Mouse (Mus musculus): Measurements from ENCODE around the gene Cmbl.

Gene Cmbl

DNA sequence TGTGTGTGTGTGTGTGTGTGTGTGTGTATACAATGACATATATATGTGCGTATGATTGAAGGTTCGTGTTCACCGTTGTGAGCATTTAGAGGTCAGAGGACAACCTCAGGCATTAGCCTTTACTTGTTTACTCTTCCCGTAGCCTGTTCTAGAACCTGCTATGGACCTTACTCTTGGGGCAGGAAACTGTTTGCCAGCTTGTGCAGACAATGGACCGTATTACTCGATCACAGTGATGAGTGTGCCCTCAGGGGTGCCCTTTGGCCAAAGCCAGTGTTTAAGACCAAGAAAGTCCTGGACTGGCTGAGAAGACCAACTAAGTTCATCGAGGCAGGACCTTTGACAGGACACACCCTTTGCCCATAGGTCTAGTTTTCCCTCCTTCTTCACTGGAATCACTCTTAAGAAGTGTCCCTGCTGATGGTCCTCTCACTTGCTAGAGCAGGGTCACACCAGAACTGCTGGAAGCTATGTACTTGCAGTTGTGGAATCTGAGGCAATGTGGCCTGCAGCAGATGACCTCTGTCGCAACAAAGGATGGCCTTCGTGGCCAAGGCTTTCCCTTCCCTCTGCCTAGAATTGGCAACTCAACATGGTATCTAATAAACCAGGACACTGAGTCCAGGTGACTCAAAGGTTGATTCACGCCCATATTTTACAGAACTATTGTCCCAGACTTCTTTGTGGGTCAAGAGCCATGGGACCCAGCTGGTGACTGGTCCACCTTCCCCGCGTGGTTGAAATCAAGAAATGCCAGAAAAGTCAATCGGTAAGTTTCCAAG is 18.3 kb downstream of the Cmbl start:
- no peak for DNase-seq

DNA sequence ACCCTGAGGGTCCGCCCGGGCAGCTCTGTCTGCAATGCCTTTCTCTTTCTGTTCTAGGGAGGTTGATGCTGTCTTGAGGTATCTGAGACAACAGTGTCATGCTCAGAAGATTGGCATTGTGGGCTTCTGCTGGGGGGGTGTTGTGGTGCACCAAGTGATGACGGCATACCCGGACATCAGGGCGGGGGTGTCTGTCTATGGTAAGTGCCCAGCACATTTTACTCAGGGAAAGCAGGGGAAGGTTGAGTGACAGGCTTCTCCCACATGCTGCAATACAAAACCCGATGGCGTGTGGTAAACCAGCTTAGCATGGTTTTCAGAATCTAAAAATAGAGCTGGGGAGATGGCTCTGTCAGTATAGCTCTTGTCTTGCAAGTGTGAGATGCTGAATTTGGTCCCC is 20.0 kb downstream of the Cmbl start:
- peak; percentile 82 for DNase-seq

DNA sequence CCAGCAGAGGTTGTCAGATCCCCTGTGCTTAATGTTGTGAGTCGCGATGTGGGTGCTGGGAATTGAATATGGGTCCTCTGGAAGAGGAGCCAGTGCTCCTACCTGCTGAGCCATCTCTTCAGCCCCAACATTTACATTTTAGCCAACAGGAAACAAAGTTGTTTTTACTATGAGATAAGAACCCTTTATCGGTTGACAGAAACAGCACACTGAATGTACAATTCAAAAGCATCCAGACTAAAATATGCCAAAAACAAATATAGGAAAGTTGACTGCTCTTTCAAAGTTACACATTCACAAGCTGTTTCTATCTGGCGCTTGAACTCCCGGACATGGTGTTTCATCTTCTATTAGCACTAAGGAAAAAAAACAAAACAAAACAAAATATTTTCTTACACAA is 20.9 kb downstream of the Cmbl start:
- no peak for DNase-seq

DNA sequence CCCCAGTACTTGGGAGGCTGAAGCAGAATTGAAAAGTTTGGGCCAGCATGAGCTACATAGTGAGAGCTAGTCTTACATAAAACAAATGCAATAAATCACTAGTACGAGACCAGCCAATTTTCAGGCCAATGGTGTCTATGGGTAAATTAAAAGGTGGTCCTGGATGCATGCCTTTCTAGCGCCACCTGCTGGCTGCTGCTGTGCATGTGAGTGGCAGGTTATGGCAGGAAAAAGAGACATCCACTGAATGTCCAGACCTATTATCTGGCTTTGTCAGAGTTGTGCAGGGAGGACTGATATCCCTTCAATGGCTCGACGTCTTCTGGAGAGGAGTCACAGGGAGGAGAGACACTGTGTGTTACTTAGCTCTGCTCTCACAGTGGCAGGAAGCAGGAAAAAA is 21.3 kb downstream of the Cmbl start:
- peak; percentile 87 for DNase-seq

DNA sequence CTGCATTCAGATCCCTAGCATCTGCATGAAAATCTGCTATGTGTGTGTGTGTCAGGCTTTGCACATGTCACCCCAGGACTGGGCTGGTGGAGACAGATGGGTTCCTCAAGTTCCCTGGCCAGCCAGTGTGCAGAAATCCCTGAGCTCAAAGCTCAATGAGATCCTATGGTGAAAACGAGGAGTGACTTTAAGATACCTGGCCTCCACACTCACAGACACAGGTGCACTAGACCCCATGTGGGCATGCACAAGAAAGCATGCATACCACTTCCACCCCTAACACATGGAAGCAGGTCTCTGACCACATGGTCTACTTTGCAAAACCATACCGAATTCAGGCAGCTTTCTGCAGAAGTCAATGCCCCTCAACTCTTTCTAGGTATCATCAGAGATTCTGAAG is 22.6 kb downstream of the Cmbl start:
- no peak for DNase-seq

DNA sequence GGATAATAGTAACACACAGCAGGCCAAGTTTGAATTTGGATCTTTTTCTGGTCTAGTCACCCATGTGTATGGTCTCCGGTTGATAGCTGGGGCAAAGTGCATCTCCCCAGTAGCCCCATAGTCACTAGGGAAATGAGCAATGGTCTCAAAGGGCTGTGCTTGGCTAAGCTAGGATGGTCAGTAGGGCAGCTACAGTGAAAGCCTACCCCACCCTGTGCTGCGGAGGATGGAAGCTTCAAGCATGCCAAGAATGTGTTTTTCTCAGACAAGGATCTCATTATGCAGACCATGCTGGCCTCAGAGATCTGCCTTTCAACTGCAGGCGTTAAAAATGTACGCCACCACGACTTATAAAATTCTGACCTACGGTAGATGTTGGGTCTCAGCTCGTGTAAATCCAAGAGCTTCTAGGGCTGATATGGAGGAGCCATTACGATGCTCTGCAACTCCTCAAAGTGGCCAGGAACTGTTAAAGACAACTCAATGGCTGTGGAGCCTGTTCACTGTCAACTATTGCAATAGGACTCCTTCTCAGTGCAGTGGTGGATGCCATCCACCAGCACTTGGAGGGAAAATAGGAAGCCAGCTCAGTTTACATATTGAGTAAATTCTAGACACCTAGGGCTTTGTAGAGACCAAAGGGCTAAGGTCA is 23.9 kb downstream of the Cmbl start:
- DNase-seq: no peak

DNA sequence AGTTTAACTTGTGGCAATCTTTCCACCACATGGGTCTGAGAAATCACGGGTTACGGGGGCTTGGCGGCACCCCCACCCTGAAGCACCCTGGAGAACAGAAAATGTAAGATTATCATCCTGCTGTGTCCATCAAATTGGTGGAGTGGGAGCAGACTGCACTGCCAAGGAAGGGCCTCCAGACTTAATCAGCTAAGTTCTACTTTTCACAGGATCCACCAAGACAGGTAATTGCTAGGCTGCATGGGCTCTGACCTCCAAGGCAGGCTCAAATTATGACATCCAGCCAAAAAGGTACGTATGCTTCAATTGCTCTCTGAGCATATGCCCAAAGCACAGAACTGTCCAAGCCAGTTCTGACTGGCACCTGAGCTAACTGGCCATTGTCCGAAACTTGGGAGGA is 25.0 kb downstream of the Cmbl start:
- DNase-seq: no peak

DNA sequence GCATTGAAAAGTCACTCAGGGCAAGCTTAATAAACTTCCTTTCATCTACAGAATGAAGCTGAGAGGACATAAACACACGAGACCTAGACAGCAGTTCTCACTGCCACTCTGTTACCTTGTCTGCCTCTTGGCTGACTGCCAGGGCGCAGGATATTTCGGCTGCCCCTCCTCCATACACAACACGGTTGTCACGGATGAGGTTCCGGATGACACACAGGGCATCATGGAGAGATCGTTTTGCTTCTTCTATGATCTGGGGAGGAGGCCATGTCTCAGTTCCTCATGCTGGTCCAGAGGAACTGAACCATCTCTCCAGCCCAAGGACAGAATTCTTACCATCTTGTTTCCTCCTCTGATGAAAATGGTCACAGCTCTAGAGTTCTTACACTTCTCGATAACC is 27.3 kb downstream of the Cmbl start:
- DNase-seq: no peak

DNA sequence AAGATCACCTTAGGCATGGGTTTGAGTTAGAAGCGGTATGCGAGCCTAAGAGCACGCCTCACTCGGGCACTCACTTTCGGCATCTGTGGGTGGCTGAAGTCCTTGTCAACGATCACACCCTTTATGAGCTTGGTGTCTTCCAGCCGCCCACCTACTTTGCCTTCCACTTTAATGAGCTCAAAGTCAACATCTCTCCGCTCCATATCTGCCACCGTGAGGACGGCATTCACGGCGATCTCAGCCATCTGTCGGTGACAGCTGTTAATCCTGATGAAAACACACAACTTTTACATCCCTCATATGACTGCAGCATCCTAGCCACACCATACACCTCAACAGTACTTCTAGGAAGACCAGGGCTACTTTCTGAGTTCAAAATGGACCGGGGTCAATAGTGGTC is 29.1 kb downstream of the Cmbl start:
- DNase-seq: no peak

DNA sequence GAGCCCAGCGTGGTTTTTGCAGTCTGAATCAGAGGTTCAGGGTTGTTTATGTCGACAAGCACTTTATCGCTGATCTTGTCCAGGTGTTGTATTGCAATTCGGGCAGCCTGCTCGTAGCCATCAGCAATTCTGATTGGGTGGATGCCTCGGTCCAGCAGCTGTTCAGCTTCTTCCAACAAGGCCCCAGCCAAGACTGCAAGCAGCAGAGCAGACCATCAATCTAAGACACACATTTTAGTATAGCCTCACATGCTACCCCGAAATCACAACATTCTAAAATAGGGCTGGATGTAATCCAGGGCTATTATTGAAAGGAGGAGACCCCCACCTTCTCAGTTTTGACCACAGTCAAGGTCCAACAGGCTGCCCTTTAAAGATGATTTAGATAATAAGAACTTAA is 30.5 kb downstream of the Cmbl start:
- no peak for DNase-seq

DNA sequence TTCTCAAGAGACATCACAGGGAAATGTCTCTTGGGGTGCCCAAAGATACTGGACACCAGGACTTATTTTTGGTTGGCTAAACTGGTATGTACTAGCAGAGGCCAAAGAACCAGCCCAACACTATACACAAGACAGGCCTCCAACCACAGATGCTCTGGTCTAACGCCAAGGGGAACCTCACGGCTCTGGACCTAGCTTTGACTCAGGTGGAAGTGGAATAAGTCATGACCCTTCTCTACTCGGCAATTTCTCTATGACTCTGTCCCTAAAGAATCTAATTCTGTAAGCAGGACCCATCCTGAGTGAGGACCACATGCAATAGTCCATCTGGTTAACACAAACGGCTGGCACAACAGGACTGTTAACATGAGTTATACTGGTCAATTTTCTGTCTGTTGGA is 34.6 kb downstream of the Cmbl start:
- DNase-seq: no peak

DNA sequence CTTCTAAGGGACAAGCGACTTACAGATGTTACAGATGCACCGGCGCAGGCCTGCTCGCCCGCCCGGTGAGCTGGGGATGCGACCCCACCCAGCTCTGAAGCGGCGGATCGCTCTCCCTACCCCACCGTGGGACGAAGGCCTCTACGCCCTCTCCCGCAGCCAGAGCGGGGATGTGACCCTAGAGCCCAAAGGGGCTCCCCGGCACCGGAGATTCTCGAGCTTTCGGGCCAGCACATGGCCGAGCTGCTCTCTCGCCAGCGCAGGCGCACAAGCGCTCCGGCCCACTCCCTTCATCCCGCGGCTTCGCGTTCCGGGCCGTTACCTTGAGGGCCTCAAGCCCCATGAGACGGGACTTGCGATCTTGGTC is 36.1 kb downstream of the Cmbl start:
- DNase-seq: no peak

DNA sequence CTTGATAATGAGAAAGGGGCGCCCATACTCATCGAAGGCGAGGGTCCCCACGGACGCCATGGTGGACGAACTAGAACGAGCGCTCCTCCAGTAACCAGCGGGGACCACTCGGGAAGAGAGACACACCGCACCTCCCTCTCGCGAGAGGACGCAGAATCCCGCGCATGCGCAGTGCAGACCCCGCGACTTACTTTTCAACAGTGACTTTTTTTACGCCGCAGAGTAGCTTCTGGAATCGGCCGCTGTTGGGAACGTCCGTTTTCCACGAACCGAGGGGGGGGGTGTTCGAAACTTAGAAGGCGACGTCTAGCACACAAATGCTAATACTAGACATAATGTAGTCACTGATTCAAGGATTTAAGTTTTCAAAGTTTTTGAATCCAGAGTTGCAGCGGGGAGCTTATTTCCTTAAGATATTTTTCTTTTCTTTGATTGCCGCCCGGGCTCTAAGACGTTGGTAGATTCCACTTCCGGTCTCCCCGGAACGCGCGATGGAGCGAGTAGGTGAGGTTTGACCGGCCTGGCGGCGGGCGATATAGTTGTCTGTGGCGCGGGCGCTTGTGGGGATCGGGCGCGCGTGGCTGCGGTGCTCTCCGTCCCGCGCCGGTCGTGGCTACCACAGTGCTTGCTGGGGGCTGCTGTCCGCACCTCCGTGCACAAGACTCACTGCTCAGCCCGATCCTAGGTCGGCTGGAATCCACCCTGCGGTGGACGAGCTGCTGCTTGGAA is 36.6 kb downstream of the Cmbl start, which contains the start of the genes Cct5 and Fam173b:
Gene Cct5, minus strand, starts transcription at position 159 of the 729 bp plus-strand sequence.
Gene Fam173b, plus strand, starts transcription at position 207 of the 729 bp plus-strand sequence.
- peak; percentile 97 for DNase-seq

DNA sequence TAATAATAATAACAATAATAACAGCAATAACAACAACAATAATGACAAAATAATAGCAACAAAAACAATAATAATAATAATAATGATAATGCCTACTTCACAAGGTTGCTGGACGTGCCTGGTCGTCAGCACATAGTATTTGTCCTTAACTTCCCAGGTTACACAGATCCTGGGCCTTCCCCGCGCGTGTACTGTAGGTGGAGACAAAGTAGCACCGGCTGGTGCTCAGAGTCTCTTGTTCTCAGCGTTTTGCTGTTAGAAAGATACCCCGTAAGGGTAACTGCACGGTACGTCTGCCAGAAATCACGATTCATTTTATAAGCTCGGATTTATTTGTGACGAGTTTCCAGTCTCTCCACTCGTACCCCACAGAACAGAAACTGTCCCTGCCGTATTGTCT is 37.2 kb downstream of the Cmbl start:
- peak; percentile 73 for DNase-seq

DNA sequence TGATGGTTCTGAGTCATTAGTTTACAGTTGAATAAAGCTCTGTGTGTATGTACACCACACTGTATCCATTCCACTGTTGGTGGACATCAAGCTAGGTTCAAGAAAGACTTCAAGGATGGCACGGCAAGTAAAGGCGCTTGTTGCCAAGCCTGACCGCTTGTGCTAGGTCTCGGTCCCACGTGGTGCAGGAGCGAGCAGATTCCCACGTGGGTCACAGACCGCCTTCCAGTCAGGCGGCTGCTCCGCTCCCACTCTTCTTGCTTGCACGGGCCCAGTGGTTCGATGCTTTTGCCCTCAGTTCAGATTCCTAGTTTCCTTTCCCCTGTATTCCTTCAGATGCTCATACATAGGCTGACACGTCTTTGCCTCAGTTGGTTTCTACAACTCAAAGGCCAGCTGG is 37.9 kb downstream of the Cmbl start:
- DNase-seq: no peak

DNA sequence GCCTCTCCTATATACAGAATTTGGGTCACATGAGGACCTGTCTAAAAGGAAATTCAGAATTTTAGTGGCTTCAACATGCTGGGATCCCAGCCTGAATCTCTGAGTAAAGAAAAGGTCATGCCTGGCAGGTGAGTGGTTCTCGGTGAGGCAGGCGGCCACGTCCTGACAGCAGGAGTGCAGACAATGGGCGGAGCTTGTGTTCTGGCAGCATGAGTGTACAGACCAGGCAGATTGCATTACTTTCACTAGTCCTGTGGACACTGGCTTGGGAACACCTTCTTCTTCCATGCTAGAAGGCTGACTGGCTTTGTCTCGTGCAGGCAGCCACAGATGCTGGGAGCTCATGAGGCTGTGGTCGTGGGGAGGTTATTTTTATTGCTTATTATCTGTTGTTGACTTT is 41.6 kb downstream of the Cmbl start:
- no peak for DNase-seq

DNA sequence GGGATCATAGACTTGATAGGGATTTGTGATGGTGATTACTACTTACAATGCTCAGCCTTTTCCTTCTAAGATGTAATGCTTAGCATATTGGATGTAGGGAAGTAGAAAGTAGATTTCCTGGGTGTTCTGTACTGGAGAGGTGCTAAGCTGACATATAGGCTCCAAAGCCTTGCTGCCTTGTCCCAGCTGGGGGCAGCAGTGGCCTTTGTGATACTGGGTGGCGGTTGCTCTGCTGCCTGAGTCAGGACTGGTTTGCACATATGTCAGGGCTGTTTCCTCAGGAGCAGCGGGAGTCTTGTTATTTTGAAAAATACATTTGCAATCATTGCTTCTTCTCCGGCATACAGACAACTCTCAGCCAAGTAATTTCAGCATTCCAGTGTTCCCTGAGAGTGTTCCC is 45.8 kb downstream of the Cmbl start:
- DNase-seq: no peak

DNA sequence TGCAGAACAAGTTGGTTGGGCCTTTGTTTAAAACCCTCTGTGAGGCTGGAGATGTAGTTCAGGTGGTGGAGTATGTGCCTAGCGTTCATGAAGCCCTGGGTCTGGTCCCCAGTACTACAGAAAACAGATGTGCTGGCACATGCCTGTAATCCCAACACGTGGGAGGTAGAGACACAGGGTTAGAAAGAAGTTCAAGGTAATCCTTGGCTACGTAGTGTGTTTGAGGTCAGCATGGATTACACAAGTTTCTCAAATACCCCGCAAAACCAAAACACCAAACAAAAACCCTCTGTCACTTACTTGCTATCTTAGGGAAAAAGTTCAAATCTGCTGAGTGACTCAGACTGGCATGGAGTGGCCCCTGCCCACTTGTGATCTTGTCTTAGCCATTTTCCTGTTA is 46.8 kb downstream of the Cmbl start:
- no peak for DNase-seq

DNA sequence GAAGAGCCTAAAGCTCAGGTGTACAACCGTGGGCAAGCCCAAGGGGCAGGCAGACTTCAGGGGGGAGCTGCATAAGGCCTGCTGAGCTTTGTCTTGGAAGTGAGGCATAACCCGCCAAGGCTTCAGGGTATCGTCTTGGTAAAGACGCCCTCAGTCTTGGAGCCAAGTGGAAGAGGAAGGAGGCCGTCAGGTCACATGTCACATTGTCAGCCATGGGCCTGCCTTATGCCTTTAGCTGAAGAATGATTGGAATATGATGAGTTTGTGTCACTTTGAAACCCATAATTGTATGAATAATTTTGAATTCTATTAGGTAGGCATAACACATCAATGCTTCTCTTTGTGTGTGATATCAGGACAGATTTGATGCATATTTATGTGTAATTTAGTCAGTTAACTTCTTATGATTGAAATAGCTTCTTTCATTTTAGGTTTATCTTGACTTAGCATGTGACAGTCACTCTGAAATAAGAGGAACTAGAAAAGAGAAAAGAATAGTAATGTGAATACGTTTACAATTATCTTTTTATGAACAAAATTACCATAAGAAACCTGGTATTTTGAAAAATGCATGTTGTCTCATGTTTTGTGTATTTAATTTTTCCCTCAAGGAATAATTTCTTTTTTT is 48.8 kb downstream of the Cmbl start:
- DNase-seq: no peak

DNA sequence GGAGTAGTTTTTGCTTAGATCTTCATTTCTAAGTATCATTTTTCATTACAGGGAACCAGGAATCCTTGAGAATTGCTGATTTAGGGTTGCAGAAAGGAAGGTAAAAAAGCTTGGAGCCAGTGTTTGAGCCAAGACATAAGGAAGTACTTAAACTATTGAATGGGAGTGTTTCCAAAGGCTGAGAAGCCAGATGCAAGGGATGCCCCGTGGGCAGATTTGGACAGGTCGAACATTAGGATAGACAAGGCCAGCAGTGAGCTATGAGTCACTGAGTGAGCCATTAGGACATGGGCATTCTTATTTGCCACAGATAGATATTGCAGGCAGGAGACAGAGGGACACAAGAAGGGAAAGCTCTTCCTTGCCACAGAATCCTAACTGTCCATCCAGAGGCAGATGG is 49.5 kb downstream of the Cmbl start:
- DNase-seq: no peak

DNA sequence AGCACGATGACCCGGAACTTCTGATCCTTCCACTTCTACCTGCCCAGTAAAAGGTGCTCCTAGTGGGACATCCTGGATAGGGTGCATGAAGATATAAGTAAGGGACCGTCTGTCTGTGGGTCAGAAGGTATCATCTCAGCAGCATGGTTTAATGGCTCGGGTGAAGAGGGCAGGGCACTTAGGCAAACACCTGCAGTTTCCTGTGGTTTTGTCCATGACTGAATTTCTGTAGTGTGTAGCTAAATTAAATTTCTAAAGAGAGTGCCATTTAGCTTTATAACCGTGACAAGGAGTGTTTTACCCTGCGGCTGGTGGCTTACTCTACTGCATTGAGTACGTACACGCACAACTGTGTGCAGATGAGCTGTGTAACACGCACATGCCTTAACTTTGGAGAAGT is 52.1 kb downstream of the Cmbl start:
- DNase-seq: no peak

DNA sequence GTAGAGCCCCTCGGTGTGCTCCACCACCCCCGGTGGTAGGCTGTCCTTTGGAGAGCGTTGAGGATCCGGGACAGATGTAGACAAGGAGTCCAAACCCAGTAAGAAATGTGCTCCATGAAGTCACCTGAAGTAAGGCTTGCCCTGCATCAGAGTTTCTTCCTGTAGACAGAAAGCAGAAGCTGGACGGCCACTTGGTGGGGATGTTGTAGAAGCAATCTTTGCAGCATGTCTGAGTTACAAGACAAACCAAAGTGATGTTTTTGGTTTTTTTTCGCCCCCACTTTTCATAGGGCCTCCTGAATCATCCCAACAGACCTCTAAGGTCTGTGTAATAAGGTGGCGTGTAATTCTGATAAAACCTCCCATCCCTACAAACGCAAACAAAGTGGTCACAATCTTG is 54.3 kb downstream of the Cmbl start:
- no peak for DNase-seq

DNA sequence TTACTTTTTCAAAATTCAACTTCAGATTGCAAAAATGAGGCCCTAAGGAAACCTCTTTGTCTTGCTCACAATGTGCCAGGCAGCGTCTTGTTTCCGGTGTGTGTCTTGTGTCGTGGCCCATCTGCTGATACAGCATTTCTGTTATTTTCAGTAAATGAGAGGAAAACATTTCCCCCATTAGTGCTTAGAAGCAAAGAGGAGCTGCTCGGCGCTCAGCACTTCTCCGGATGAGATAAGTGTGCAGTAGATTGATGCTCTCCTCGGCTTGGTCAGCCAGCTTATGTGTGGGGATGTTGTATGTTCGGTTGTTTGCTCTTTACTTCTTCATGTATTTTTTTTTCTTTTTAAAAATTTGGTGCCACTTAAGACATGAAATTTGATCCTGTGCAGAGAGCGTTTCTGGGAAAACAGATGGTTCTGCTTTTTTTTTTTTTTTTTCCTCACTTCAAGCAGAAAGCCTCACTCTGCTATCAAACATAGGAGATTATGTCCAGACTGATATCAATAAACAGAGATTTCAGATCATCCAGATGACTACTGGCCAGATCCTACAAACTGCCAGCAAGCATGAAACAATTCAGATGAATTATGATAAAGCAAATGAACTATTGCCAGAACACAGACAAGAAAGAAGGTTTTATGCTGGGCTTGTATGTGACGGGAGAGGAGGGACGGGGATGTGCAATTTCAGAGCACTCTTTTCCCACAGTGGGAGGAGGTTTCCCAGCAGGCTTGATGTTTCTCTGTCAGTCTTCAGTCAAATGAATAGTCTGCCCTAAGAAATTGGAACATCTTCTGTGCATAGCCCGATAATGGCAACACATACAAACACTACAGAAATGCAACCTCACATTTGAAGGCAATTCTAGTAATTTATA is 62.3 kb downstream of the Cmbl start:
- DNase-seq: no peak
